Mouse (Mus musculus) macrophage (primary cell): ENCODE results near the gene Myt1l. TPM values are rescaled to one million over a fixed set of nuclear protein-coding genes. Genes with fewer than 3 reads are reported as not detected.

Source experiments
- H3K27ac ChIP-seq: fragments of 350-480 bp; formaldehyde crosslinking; 2 replicates; pipeline ENCODE4 v1.9.0; 2021
- H3K36me3 ChIP-seq: fragments of 350-480 bp; formaldehyde crosslinking; 2 replicates; pipeline ENCODE4 v1.9.0; 2021; ENCODE audit errors: inconsistent target
- H3K4me3 ChIP-seq: fragments of 350-480 bp; formaldehyde crosslinking; 2 replicates; pipeline ENCODE4 v1.9.0; 2021; ENCODE audit errors: inconsistent target
- H3K79me2 ChIP-seq: fragments of 350-480 bp; formaldehyde crosslinking; 2 replicates; pipeline ENCODE4 v1.9.0; 2021; ENCODE audit errors: inconsistent target
- WGBS: methylation state at CpG from one replicate; pipeline ENCODE4 v1.1.7; 2026; ENCODE audit warnings: inconsistent platforms; ENCODE audit not compliant: missing documents; 5-methylcytosine and 5-hydroxymethylcytosine counted together
- polyA plus RNA-seq: library from polyadenylated mRNA; stranded (reverse); fragments of 250-400 nt; gene quantifications from 3 replicates; pipeline ENCODE4 v1.2.4, GENCODE M21; 2018; ENCODE audit warnings: inconsistent platforms

The Myt1l gene
- polyA plus RNA-seq, 1 experiment from 2014 or later = not detected

GRCm38 (mm10) chr12:29547112-29547511, 18.9 kb downstream of the Myt1l start:
- no peak overlapping the region for H3K4me3 ChIP-seq
- H3K36me3 ChIP-seq = no peaks in the 10 kb centered on the region
- H3K79me2 ChIP-seq = no peaks in the 10 kb centered on the region
- whole genome bisulfite sequencing = 79% methylated on average over 5 of the region's 5 CpGs
- H3K27ac ChIP-seq = no peak overlapping the region

- H3K4me3 ChIP-seq = no peak overlapping the region
- 72% methylated on average over 6 of the region's 6 CpGs for WGBS
- H3K36me3 ChIP-seq = no peaks in the 10 kb centered on the region
- H3K27ac ChIP-seq = no peak overlapping the region
- no peaks in the 10 kb centered on the region for H3K79me2 ChIP-seq
Measured at GRCm38 (mm10) chr12:29547755-29548154, 19.6 kb downstream of the Myt1l start.

DNA sequence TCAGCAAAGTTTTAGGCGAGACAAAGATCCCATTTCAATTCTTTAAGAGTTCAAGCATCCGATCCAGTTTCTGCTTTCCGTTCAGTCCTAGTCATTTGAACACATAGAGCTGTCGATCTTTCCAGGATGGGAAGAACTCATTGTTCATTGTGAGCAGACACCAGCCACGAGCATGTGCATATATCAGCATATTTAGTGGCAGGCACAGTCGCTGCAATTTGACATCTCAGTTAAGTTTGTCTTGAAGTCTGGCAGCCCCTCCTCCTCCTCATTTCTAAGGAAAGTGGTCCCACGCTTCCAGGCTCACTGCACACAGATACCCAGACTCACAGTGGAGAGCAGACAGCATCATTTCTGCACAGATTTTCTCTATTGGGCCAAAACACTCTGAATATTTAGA, 25.0 kb downstream of the Myt1l start:
- WGBS = 73% methylated on average over 7 of the region's 7 CpGs
- Histone ChIP-seq H3K36me3 (no peaks in the 10 kb centered on the region), H3K4me3 (no peak overlapping the region), H3K79me2 (no peaks in the 10 kb centered on the region), H3K27ac (no peak overlapping the region)

GRCm38 (mm10) chr12:29555718-29556117, 27.5 kb downstream of the Myt1l start:
- no peaks in the 10 kb centered on the region for H3K79me2 ChIP-seq
- no peaks in the 10 kb centered on the region for H3K36me3 ChIP-seq
- H3K27ac ChIP-seq = no peak overlapping the region
- 64% methylated on average over 4 of the region's 4 CpGs for WGBS
- H3K4me3 ChIP-seq = no peak overlapping the region

GRCm38 (mm10) chr12:29556408-29556807, 28.2 kb downstream of the Myt1l start:
- WGBS = 78% methylated on average over 3 of the region's 3 CpGs
- Histone ChIP-seq H3K79me2 (no peaks in the 10 kb centered on the region), H3K27ac (no peak overlapping the region), H3K4me3 (no peak overlapping the region), H3K36me3 (no peaks in the 10 kb centered on the region)

- H3K27ac ChIP-seq = no peak overlapping the region
- WGBS = 71% methylated on average over 6 of the region's 6 CpGs
- no peaks in the 10 kb centered on the region for H3K36me3 ChIP-seq
- H3K79me2 ChIP-seq = no peaks in the 10 kb centered on the region
- no peak overlapping the region for H3K4me3 ChIP-seq
Measured at GRCm38 (mm10) chr12:29556901-29557300, 28.7 kb downstream of the Myt1l start.

DNA sequence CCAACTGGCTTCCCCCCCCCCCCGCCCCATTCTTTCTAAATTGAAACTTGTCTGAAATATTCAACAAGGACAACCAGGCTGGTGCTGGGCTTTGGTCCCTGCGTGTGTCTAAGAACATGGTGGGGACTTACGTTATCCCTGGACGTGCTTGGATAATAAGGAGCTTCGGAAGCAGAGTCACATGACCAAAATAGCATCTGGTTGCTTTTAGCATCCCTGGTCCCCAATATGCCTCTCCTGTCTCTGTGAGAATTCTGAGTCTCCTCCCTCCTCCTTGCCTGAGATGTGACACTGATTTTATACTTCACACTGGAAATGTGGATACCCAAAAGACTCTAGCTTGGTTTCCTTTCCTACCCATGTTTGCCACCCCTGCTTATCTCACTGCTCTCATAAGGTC, 31.6 kb downstream of the Myt1l start:
- no peaks in the 10 kb centered on the region for H3K79me2 ChIP-seq
- H3K27ac ChIP-seq = no peak overlapping the region
- H3K4me3 ChIP-seq = no peak overlapping the region
- no peaks in the 10 kb centered on the region for H3K36me3 ChIP-seq
- 84% methylated on average over 5 of the region's 5 CpGs for WGBS

GRCm38 (mm10) chr12:29561222-29561621, 33.0 kb downstream of the Myt1l start:
- H3K36me3 ChIP-seq = no peaks in the 10 kb centered on the region
- H3K4me3 ChIP-seq = no peak overlapping the region
- H3K79me2 ChIP-seq = no peaks in the 10 kb centered on the region
- 100% methylated on average over 2 of the region's 2 CpGs for WGBS
- no peak overlapping the region for H3K27ac ChIP-seq

- H3K79me2 ChIP-seq = no peaks in the 10 kb centered on the region
- H3K36me3 ChIP-seq = no peaks in the 10 kb centered on the region
- H3K4me3 ChIP-seq = no peak overlapping the region
- 8% methylated on average over 7 of the region's 7 CpGs for WGBS
- no peak overlapping the region for H3K27ac ChIP-seq
Measured at GRCm38 (mm10) chr12:29569311-29569710, 41.1 kb downstream of the Myt1l start.

- 83% methylated on average over 6 of the region's 6 CpGs for WGBS
Measured at GRCm38 (mm10) chr12:29570351-29570750, 42.2 kb downstream of the Myt1l start.

DNA sequence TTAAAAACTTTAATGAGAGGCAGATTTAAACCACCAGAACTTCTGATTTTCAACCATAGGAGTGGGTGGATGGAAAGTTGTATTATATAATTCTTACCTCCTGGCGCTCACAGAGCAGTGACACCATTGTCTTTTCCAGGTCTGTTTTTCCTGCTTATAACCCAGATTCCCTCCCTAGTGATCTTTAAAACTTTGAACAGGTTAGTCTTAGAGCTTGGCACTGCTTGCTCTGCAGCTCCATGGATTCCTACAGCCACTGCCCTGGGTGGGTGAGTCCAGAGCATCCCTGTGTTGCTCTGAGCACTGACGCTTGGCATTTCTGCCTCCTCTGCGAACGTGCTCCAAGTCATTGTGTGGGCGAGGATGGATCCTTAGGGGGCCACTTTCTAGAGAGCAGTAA, 43.4 kb downstream of the Myt1l start:
- H3K79me2 ChIP-seq = no peaks in the 10 kb centered on the region
- no peaks in the 10 kb centered on the region for H3K36me3 ChIP-seq
- H3K27ac ChIP-seq = no peak overlapping the region
- 96% methylated on average over 5 of the region's 5 CpGs for WGBS
- H3K4me3 ChIP-seq = no peak overlapping the region

More at GRCm38 (mm10) chr12:29570351-29570750, 42.2 kb downstream of the Myt1l start:
- Histone ChIP-seq H3K79me2 (no peaks in the 10 kb centered on the region), H3K36me3 (no peaks in the 10 kb centered on the region), H3K27ac (no peak overlapping the region), H3K4me3 (no peak overlapping the region)

- Histone ChIP-seq H3K27ac (no peak overlapping the region), H3K36me3 (no peaks in the 10 kb centered on the region), H3K79me2 (no peaks in the 10 kb centered on the region), H3K4me3 (no peak overlapping the region)
- 88% methylated on average over 1 of the region's 1 CpGs for WGBS
Measured at GRCm38 (mm10) chr12:29593787-29594186, 65.6 kb downstream of the Myt1l start.

DNA sequence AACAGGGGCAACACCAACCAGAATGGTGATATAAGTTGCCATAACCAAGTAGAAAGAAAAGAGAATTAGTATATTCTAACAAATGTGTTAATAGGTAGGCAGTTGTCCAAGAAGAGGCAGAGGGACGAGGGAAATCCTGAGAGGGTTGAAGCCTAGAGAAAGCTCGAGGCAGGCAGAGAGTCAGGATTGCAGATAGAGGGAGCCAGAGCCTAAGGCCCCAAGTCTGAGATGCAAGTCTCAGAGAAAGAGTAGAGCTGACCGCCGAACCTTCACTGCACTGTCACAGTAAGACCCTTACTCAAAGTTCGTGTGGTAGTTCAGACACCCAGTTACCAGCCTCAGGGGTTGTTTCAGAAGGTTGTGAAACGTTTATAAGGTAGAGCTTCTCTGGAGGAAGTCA, 71.7 kb downstream of the Myt1l start:
- no peak overlapping the region for H3K4me3 ChIP-seq
- no peaks in the 10 kb centered on the region for H3K79me2 ChIP-seq
- WGBS = 57% methylated on average over 6 of the region's 6 CpGs
- H3K27ac ChIP-seq = no peak overlapping the region
- no peaks in the 10 kb centered on the region for H3K36me3 ChIP-seq

- Histone ChIP-seq H3K36me3 (no peaks in the 10 kb centered on the region), H3K27ac (no peak overlapping the region), H3K79me2 (no peaks in the 10 kb centered on the region), H3K4me3 (no peak overlapping the region)
- 94% methylated on average over 6 of the region's 6 CpGs for WGBS
Measured at GRCm38 (mm10) chr12:29601223-29601622, 73.0 kb downstream of the Myt1l start.

DNA sequence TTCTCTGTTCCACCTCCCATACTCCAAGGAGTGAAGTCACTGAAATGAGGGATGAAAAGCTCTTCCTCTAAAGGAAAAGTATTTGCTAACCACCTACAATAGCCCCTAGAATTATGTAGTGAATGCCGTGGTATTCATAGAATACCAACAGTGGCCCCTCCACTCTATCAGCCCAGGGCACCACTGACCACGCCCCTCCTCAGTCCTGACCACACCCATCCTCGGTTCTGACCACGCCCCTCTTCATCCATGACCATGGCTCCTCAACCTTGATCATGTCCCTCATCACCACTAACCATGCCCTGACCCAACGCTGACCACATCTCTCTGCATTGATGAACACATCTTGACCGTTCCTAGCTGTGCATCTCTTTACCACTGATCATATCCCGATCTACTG, 76.5 kb downstream of the Myt1l start:
- no peak overlapping the region for H3K27ac ChIP-seq
- no peaks in the 10 kb centered on the region for H3K36me3 ChIP-seq
- 82% methylated on average over 7 of the region's 7 CpGs for WGBS
- no peaks in the 10 kb centered on the region for H3K79me2 ChIP-seq
- H3K4me3 ChIP-seq = no peak overlapping the region

DNA sequence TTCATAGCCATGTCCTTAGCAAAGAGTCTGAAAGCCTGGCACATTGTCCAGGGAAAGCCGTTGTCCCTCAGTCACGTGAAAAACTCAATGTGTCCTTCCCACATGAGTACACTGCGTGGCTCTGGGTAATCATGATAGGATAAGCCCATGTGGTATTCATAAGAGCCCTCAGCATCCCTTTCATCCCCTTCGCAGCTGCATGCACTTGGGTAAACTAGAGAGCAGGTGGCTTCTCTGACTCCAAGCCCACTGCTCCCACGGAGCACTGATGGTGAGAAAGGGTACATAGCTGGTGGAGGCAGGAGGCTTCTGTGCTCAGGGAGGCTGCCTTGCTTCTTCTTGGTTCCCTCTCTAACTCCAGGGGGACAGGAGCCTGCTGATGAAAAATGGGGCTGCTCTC, 76.9 kb downstream of the Myt1l start:
- Histone ChIP-seq H3K79me2 (no peaks in the 10 kb centered on the region), H3K36me3 (no peaks in the 10 kb centered on the region), H3K27ac (no peak overlapping the region), H3K4me3 (no peak overlapping the region)
- 85% methylated on average over 5 of the region's 5 CpGs for WGBS
